Mouse (Mus musculus) intestine, postnatal 0 days (tissue): ENCODE results near the gene Mt4. TPM values are rescaled to one million over a fixed set of nuclear protein-coding genes. Genes with fewer than 3 reads are reported as not detected.
"Not testable (repeated sequence)": the region's sequence is repeated elsewhere in the genome, so short reads cannot be mapped to it uniquely, and the experiment has no call there.

Experiments
- ATAC-seq: fragments of 200-750 bp; cut with Nextera tagmentation; 2 replicates; pipeline ENCODE4 v1.8.0; 2017; ENCODE audit warnings: mild to moderate bottlenecking, moderate TSS enrichment, moderate library complexity
- H3K27ac ChIP-seq: fragments of 300-500 bp; sonication (generic); 2 replicates; pipeline ENCODE4 v1.5.1; 2014; ENCODE audit warnings: mild to moderate bottlenecking, low read depth, low read length, moderate library complexity
- H3K27me3 ChIP-seq: fragments of 300-500 bp; sonication (generic); replicated peaks from 2 replicates; pipeline ENCODE4 v1.6.1; 2014; ENCODE audit warnings: low read length, mixed read lengths; ENCODE audit not compliant: control insufficient read depth, insufficient read depth
- H3K36me3 ChIP-seq: fragments of 300-500 bp; sonication (generic); 2 replicates; pipeline ENCODE4 v1.6.1; 2014; ENCODE audit warnings: mild to moderate bottlenecking, moderate library complexity; ENCODE audit not compliant: control insufficient read depth, insufficient read depth
- H3K4me1 ChIP-seq: fragments of 300-500 bp; sonication (generic); replicated peaks from 2 replicates; pipeline ENCODE4 v1.6.1; 2014; ENCODE audit warnings: antibody characterized with exemption, low read length, mixed read lengths; ENCODE audit not compliant: control insufficient read depth, insufficient read depth
- H3K4me2 ChIP-seq: fragments of 300-500 bp; sonication (generic); replicated peaks from 2 replicates; pipeline ENCODE4 v1.6.1; 2014; ENCODE audit warnings: low read depth, mild to moderate bottlenecking, moderate library complexity
- H3K4me3 ChIP-seq: fragments of 300-500 bp; sonication (generic); 2 replicates; pipeline ENCODE4 v1.5.1; 2014; ENCODE audit warnings: low read depth, low read length
- H3K9ac ChIP-seq: fragments of 300-500 bp; sonication (generic); 2 replicates; pipeline ENCODE4 v1.6.1; 2014; ENCODE audit warnings: mild to moderate bottlenecking, low read depth, low read length
- H3K9me3 ChIP-seq: fragments of 300-500 bp; sonication (generic); 2 replicates; pipeline ENCODE4 v1.6.1; 2016; ENCODE audit warnings: mixed run types; ENCODE audit not compliant: control insufficient read depth
- CTCF ChIP-seq: sonication (generic); IDR thresholded peaks from 2 replicates; pipeline ENCODE4 v1.5.1; 2016; ENCODE audit warnings: low read depth, mild to moderate bottlenecking, control low read depth, antibody characterized with exemption, moderate library complexity
- WGBS: fragments of 180-500 bp; shearing (Covaris S2); extraction: QIAGEN DNeasy Blood & Tissue Kit; methylation state at CpG from one replicate; pipeline ENCODE4 v1.1.7; 2014; 5-methylcytosine and 5-hydroxymethylcytosine counted together
- polyA plus RNA-seq: library from polyadenylated mRNA; unstranded; fragments of >200 nt; fragmentation: Nextera tagmentation; extraction: Ambion mirVana; gene quantifications from 2 replicates; pipeline ENCODE4 v1.2.1, GENCODE M21; 2015

Mt4 gene
- polyA plus RNA-seq, 1 experiment from 2014 or later, result 0.69 TPM

DNA sequence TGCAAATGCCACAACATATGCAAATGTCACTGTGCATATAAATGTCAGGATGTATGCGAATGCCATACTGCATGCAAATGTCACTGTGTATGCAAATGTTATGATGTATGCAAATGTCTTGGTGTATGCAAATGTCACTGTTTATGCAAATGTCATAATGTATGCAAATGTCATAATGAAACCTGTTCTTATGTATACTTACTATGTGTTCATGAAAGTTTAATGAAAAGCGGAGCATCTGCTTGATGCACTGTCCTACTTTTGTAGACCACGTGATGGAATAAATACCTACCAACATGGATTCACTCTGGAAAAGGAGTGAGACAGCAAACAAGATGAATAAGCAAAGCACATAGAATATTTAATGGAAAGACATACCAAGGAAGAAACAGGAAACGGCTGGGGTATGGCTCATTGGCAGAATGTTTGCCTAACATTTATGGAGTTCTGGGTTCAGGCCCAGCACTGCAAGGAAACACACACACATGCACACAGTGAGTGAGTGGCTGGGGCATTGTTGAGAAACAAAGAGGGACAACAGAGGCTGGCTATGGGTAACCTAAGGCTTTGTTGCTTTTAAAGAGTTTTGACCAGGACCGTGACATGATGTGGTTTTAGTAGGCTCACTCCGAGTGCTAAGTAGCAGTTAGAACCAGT is 7.7 kb upstream of the Mt4 start:
- TF ChIP-seq CTCF, result no peak
- Histone ChIP-seq H3K9me3 (no peaks in the 10 kb centered on the region), H3K4me2 (no peak overlapping the region), H3K4me3 (no peak overlapping the region), H3K27ac (no peak overlapping the region), H3K36me3 (no peaks in the 10 kb centered on the region), H3K9ac (no peak overlapping the region), H3K4me1 (no peaks in the 10 kb centered on the region), H3K27me3 (no peaks in the 10 kb centered on the region)
- 82% methylated on average over 6 of the region's 6 CpGs for WGBS
- no peak for ATAC-seq

GRCm38 (mm10) chr8:94130126-94130525 is 6.9 kb upstream of the Mt4 start:
- no peak for TF ChIP-seq CTCF
- Histone ChIP-seq H3K27ac (no peak overlapping the region), H3K4me2 (no peak overlapping the region), H3K9ac (no peak overlapping the region), H3K4me1 (no peaks in the 10 kb centered on the region), H3K27me3 (no peaks in the 10 kb centered on the region), H3K4me3 (no peak overlapping the region), H3K9me3 (no peaks in the 10 kb centered on the region), H3K36me3 (no peaks in the 10 kb centered on the region)
- 93% methylated on average over 4 of the region's 4 CpGs for WGBS
- ATAC-seq, result no peak

GRCm38 (mm10) chr8:94132096-94132495 is 4.9 kb upstream of the Mt4 start:
- Histone ChIP-seq H3K27ac (no peak overlapping the region), H3K9ac (no peak overlapping the region), H3K4me1 (peaks cover 5% of the 10 kb centered on the region; the same call in 1 of the 2 replicates), H3K27me3 (no peaks in the 10 kb centered on the region), H3K9me3 (no peaks in the 10 kb centered on the region), H3K4me3 (no peak overlapping the region), H3K4me2 (no peak overlapping the region), H3K36me3 (no peaks in the 10 kb centered on the region)
- no peak for ATAC-seq
- 61% methylated on average over 5 of the region's 5 CpGs for WGBS
- TF ChIP-seq CTCF, result no peak

DNA sequence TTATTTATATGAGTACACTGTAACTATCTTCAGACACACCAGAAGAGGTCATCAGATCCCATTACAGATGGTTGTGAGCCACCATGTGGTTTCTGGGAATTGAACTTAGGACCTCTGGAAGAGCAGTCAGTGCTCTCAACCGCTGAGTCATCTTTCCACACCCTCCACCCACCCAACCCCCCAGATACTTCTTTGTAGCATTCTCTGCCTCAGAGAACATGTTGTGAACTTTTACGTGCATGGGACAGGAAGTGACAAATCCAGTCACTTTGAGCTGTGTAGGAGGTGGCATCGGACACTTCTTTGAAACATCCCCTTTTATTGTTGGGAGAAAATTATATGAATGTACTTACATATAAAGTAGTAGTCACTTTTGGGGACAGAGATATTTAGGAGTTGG is 2.4 kb upstream of the Mt4 start:
- not testable (repeated sequence) for H3K4me2 ChIP-seq, H3K27me3 ChIP-seq, H3K9me3 ChIP-seq, H3K4me1 ChIP-seq, ATAC-seq, H3K4me3 ChIP-seq, H3K36me3 ChIP-seq, H3K27ac ChIP-seq, H3K9ac ChIP-seq
- WGBS, result 36% methylated on average over 3 of the region's 3 CpGs

DNA sequence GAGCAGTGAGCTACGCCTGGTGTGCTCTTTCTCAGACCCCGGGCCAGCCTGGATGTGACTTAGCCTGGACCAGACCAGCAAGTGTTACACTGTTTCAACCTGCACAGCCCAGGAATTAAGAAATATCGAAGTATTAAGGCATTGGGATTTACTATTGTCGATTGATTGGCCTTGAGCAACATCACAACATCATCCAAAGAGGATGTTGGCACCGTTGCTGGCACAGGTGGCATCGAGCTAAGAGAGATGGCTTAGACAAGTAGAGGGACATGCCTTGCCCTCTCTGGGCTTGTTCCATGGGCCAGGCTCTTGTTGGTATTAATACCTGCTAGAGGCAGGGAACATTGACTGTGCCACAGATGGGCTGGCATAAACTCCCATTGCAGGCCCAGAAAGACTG is 1.4 kb upstream of the Mt4 start:
- no peak for TF ChIP-seq CTCF
- no peak overlapping the region for H3K4me2 ChIP-seq
- H3K9ac ChIP-seq, result no peak overlapping the region
- H3K9me3 ChIP-seq, result no peaks in the 10 kb centered on the region
- 89% methylated on average over 6 of the region's 6 CpGs for WGBS
- H3K27ac ChIP-seq, result no peak overlapping the region
- H3K27me3 ChIP-seq, result no peaks in the 10 kb centered on the region
- no peak overlapping the region for H3K4me3 ChIP-seq
- ATAC-seq, result no peak
- peaks cover 5% of the 10 kb centered on the region; the same call in 1 of the 2 replicates for H3K4me1 ChIP-seq
- no peaks in the 10 kb centered on the region for H3K36me3 ChIP-seq

- no peak for TF ChIP-seq CTCF
- WGBS, result 76% methylated on average over 7 of the region's 7 CpGs
- no peak for ATAC-seq
Observed at GRCm38 (mm10) chr8:94136192-94136591, 805 bp upstream of the Mt4 start.

GRCm38 (mm10) chr8:94140266-94140795 is 3.3 kb downstream of the Mt4 start:
- Histone ChIP-seq H3K27ac (no peak overlapping the region), H3K36me3 (no peaks in the 10 kb centered on the region), H3K4me2 (no peak overlapping the region), H3K9me3 (no peaks in the 10 kb centered on the region), H3K9ac (no peak overlapping the region), H3K4me3 (no peak overlapping the region), H3K4me1 (peaks cover 5% of the 10 kb centered on the region; the same call in 1 of the 2 replicates), H3K27me3 (no peaks in the 10 kb centered on the region)
- no peak for ATAC-seq
- TF ChIP-seq CTCF, result no peak
- 86% methylated on average over 4 of the region's 4 CpGs for WGBS

More at GRCm38 (mm10) chr8:94136192-94136591, 805 bp upstream of the Mt4 start:
- H3K4me3 ChIP-seq, result no peak overlapping the region
- no peaks in the 10 kb centered on the region for H3K27me3 ChIP-seq
- no peak overlapping the region for H3K27ac ChIP-seq
- no peak overlapping the region for H3K4me2 ChIP-seq
- no peaks in the 10 kb centered on the region for H3K9me3 ChIP-seq
- H3K36me3 ChIP-seq, result no peaks in the 10 kb centered on the region
- H3K4me1 ChIP-seq, result peaks cover 5% of the 10 kb centered on the region; the same call in 1 of the 2 replicates
- no peak overlapping the region for H3K9ac ChIP-seq
